Mouse (Mus musculus): ENCODE data around the gene Asb8. TPM values are rescaled to one million over a fixed set of nuclear protein-coding genes. Genes with fewer than 3 reads are reported as not detected.

The Asb8 gene
- total RNA-seq, 2 experiments from 2014 or later, result 51.8 to 55.1 TPM

GRCm38 (mm10) chr15:98131942-98132655 lies 33.3 kb downstream of the Asb8 start:
- Histone ChIP-seq H3K4me3 (no peak overlapping the region), H3K27ac (peak overlapping the region; percentile 53; the same call in 1 of the 2 replicates)
- no peak for DNase-seq (ENCODE audit: low spot score in 2 of 2)
- TF ChIP-seq CTCF (conservative IDR thresholded peaks at IDR 0.05), result no peak

DNA sequence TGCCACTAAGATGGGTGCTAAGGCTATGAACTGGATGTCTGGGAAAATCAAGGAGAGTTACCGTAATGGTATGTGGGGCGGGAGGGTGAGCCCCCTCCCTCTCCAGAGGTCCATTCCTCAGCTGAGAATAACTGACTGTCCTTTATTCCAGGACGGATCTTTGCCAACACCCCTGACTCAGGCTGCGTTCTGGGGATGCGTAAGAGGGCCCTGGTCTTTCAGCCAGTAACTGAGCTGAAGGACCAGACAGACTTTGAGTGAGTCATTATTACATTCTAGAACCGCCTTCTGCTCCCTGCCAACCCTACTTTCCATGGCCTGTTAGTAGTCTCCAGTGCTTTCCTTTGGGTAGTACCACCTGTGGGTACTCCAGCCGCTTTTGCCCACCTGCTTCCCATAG lies 34.0 kb downstream of the Asb8 start:
- TF ChIP-seq CTCF (conservative IDR thresholded peaks at IDR 0.05), result no peak
- no peak overlapping the region for H3K27ac ChIP-seq
- no peak overlapping the region for H3K4me3 ChIP-seq
- DNase-seq (ENCODE audit: low spot score in 2 of 2), result no peak

- Histone ChIP-seq H3K27ac (no peak overlapping the region), H3K4me3 (no peak overlapping the region)
- no peak for DNase-seq (ENCODE audit: low spot score in 2 of 2)
- TF ChIP-seq CTCF (conservative IDR thresholded peaks at IDR 0.05), result no peak
Measured at GRCm38 (mm10) chr15:98131001-98131400, 34.4 kb downstream of the Asb8 start.

GRCm38 (mm10) chr15:98120831-98121230 lies 44.6 kb downstream of the Asb8 start:
- no peak for DNase-seq (ENCODE audit: low spot score in 2 of 2)
- no peak for TF ChIP-seq CTCF (conservative IDR thresholded peaks at IDR 0.05)
- Histone ChIP-seq H3K27ac (no peak overlapping the region), H3K4me3 (no peak overlapping the region)

- TF ChIP-seq CTCF (conservative IDR thresholded peaks at IDR 0.05), result no peak
- no peak overlapping the region for H3K4me3 ChIP-seq
- no peak for DNase-seq (ENCODE audit: low spot score in 2 of 2)
- H3K27ac ChIP-seq, result no peak overlapping the region
Measured at GRCm38 (mm10) chr15:98119363-98119762, 46.1 kb downstream of the Asb8 start.

DNA sequence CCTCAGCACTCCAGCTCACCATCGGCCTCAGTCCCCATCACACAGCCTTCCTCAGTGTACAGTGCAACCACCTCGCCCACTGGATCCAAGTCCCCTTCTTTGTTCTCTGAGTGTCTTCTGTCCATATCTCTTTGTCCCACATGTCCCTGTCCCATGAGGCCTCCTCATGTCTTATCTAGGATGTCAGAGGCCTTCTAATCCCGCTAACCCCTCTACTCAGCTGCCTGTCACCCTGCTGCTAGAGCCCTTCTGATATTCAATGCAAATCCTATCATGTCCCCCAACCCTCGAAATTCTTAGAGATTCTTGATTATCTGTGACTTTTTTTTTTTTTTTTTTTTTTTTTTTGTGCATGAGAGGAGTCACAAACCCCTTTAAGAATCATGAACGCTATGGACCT lies 49.1 kb downstream of the Asb8 start:
- no peak for TF ChIP-seq CTCF (conservative IDR thresholded peaks at IDR 0.05)
- Histone ChIP-seq H3K4me3 (no peak overlapping the region), H3K27ac (no peak overlapping the region)
- no peak for DNase-seq (ENCODE audit: low spot score in 2 of 2)

DNA sequence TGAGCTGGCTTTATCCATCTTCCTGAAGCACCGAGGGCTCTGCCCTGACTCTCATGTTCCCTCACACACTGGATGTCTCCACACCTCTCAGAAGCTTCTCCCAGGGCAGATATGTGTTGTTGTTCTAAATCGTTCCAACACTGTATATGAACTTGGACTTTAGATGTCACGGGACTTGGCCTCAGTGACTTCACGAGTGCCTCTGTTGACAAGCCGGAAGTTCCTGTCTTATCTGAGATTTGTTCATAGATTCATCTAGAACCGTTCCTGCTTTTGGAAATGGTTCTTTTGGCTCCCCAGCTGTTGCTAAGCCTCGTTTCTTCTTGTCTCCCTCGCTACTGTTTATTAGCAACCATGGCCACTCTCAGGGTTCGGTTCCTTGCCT lies 49.7 kb downstream of the Asb8 start:
- no peak for DNase-seq (ENCODE audit: low spot score in 2 of 2)

DNA sequence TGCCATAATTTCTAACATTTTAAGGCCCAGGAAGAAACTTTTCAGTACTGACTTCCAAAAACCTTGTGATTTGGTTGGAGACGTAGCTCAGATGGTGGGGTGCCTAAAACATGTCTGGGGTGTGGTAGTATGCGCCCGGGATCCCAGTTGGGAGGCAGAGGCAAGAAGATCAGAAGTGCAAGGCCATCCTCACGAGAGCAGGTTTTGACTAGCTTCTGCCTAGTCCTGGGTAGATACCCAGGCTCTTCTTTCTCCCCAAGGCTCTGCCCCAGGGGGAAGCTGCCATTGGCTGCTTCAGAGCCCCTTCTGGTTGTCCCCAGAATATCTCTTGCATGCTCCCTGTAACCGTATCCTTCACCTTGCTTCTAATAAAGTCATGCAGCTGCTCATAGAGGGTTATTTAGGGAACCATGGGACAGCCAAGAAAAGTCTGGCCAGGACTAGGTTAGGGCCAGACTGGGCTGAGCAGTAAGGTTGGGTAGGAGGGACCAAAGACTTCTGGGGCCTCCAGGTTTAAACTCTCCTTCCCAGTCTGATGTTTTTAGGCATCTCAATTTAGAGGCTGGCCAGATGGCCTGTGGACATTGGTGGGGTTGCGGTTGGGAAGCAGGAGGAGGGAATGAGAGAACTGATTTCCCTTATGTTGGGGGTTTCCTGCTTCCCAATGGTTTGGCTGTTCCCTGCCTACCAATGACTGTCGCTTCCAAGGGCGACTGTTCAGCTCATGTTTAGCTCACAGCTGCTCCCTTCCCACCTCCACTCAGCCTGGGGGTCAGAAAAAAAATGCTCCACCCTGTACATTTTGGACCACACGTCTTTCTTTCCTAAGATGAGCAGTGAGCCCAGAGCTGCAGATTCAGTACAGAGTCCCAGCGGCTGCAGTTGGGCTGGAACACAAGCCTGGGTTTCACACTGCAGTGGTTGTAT lies 50.3 kb downstream of the Asb8 start:
- TF ChIP-seq CTCF (conservative IDR thresholded peaks at IDR 0.05), result no peak
- no peak for DNase-seq (ENCODE audit: low spot score in 2 of 2)
- no peak overlapping the region; the same call in 1 of the 2 replicates for H3K27ac ChIP-seq
- H3K4me3 ChIP-seq, result no peak overlapping the region

More for the DNA sequence above, 49.7 kb downstream of the Asb8 start:
- no peak for TF ChIP-seq CTCF (conservative IDR thresholded peaks at IDR 0.05)
- Histone ChIP-seq H3K4me3 (no peak overlapping the region), H3K27ac (no peak overlapping the region)

GRCm38 (mm10) chr15:98114098-98114851 lies 51.1 kb downstream of the Asb8 start:
- Histone ChIP-seq H3K4me3 (no peak overlapping the region), H3K27ac (no peak overlapping the region)
- no peak for TF ChIP-seq CTCF (conservative IDR thresholded peaks at IDR 0.05)
- no peak for DNase-seq (ENCODE audit: low spot score in 2 of 2)

GRCm38 (mm10) chr15:98111791-98112190 lies 53.6 kb downstream of the Asb8 start:
- Histone ChIP-seq H3K4me3 (no peak overlapping the region), H3K27ac (no peak overlapping the region)
- DNase-seq (ENCODE audit: low spot score in 2 of 2), result no peak
- no peak for TF ChIP-seq CTCF (conservative IDR thresholded peaks at IDR 0.05)

DNA sequence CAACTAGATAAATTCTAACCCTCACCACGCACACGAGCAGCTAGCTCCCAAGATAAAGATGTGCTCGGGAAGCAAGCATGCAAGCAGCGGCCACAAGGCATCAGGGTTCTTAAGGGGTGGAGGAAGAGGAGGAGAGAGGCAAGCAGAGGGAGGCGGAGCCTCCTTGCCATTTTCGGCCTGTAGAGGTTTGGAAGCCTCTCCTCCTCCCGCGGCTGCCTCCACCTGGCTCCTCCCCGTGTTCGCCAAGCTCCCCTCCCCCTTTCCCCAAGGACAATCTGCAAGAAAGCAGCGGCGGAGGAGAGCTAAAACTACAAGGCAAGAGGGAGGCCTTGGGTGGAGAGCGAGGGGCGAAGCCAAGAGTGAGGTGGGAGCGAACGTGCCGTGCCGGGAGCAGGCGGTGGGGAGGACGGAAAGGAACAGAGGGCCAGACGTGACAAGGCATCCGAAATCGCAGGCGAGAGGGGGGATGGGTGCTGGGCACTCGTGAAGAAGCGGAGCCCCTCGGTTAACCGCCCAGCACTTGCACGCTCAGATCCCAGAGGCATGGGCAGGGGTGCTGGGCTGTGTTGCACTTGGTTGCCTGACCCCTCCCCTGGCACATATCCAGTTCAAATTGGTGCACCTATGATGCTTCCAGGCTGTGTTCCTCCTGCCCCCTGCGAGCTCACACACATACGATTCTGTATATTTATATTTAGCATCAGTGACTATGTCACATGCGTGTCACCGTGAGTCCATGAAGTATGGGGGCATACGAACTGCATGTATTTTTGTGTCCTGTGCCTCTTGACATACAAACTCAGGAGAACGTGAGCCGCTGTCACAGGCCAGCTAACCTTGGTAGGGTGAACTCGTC lies 56.9 kb downstream of the Asb8 start:
- Histone ChIP-seq H3K27ac (peak overlapping the region; percentile 98), H3K4me3 (peak overlapping the region; percentile 94)
- TF ChIP-seq CTCF (conservative IDR thresholded peaks at IDR 0.05), result peak; percentile 25
- peak; percentile 82 to 92 for DNase-seq (ENCODE audit: low spot score in 2 of 2)

DNA sequence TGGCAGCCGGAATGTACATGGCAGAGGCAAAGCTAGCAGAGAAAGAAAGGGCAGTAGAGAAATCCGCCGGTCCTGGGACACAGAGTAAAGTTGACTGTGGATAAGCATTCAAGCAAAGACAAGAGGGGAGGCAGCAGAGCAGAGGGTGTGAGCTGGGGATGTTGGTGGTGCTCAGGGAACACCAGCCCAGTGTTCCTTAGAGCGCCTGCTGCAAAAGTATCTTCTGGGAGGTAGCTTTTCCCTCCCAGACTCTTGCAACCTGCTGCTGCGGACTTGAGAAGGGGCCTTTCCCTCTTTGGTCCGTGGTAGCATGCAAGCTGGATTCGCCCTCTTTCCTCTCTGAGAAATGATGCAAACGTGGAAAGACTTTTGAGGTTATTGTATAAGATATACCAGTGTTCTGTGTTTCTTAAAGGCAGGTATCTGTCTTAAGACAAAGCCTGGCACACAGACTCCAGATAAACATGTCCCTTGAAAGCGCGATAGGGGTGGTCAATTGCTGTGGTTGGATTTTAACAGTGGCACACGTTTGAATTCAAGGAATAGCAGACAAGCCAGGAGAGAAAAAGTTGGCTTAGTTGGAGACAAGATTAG lies 57.6 kb downstream of the Asb8 start:
- H3K27ac ChIP-seq, result peak overlapping the region; percentile 98
- no peak for TF ChIP-seq CTCF (conservative IDR thresholded peaks at IDR 0.05)
- H3K4me3 ChIP-seq, result peak overlapping the region; percentile 94
- DNase-seq (ENCODE audit: low spot score in 2 of 2), result no peak

All from layer of hippocampus, adult 2 months (tissue).